Mouse (Mus musculus) activated CD4-positive, CD25-positive, alpha-beta regulatory T cell, adult 4 months (primary cell): Measurements from ENCODE around the gene Tpk1. TPM values are rescaled to one million over a fixed set of nuclear protein-coding genes. Genes with fewer than 3 reads are reported as not detected.

ENCODE experiments used
- ATAC-seq: one replicate; pipeline ENCODE4 v1.8.0; 2017
- polyA plus RNA-seq, 2 experiments: library from polyadenylated mRNA; unstranded; fragments of 100-300 nt; shearing (Covaris generic); gene quantifications; one replicate each; pipeline ENCODE4 v1.2.1; 2017

The Tpk1 gene
- polyA plus RNA-seq, 2 experiments from 2014 or later = 9.0 to 10.5 TPM

GRCm38 (mm10) chr6:43424978-43425377, 241.1 kb downstream of the Tpk1 start:
- no peak for ATAC-seq

GRCm38 (mm10) chr6:43420358-43420979, 245.6 kb downstream of the Tpk1 start:
- no peak for ATAC-seq

GRCm38 (mm10) chr6:43408949-43409348, 257.1 kb downstream of the Tpk1 start:
- ATAC-seq = no peak

GRCm38 (mm10) chr6:43403076-43403475, 263.0 kb downstream of the Tpk1 start:
- ATAC-seq = no peak

- ATAC-seq = no peak
Measured at GRCm38 (mm10) chr6:43402219-43402997, 263.7 kb downstream of the Tpk1 start.

- ATAC-seq = no peak
Measured at GRCm38 (mm10) chr6:43396426-43396825, 269.7 kb downstream of the Tpk1 start.

GRCm38 (mm10) chr6:43395538-43395937, 270.5 kb downstream of the Tpk1 start:
- ATAC-seq = no peak

- ATAC-seq = no peak
Measured at GRCm38 (mm10) chr6:43391358-43391757, 274.7 kb downstream of the Tpk1 start.

GRCm38 (mm10) chr6:43387273-43387672, 278.8 kb downstream of the Tpk1 start:
- no peak for ATAC-seq

GRCm38 (mm10) chr6:43384841-43385240, 281.2 kb downstream of the Tpk1 start:
- ATAC-seq = no peak

GRCm38 (mm10) chr6:43384304-43384703, 281.8 kb downstream of the Tpk1 start:
- ATAC-seq = no peak

- peak; percentile 47 for ATAC-seq
Measured at GRCm38 (mm10) chr6:43382750-43383149, 283.3 kb downstream of the Tpk1 start.

GRCm38 (mm10) chr6:43382284-43382683, 283.8 kb downstream of the Tpk1 start:
- ATAC-seq = peak; percentile 58

- no peak for ATAC-seq
Measured at GRCm38 (mm10) chr6:43373206-43373605, 292.9 kb downstream of the Tpk1 start.

- ATAC-seq = no peak
Measured at GRCm38 (mm10) chr6:43367434-43367945, 298.6 kb downstream of the Tpk1 start.

GRCm38 (mm10) chr6:43366952-43367351, 299.1 kb downstream of the Tpk1 start:
- no peak for ATAC-seq

GRCm38 (mm10) chr6:43363917-43364316, 302.2 kb downstream of the Tpk1 start:
- no peak for ATAC-seq

GRCm38 (mm10) chr6:43363291-43363820, 302.7 kb downstream of the Tpk1 start:
- no peak for ATAC-seq

- no peak for ATAC-seq
Measured at GRCm38 (mm10) chr6:43361248-43361647, 304.8 kb downstream of the Tpk1 start.

GRCm38 (mm10) chr6:43360214-43360613, 305.9 kb downstream of the Tpk1 start:
- ATAC-seq = no peak

GRCm38 (mm10) chr6:43354562-43355241, 311.4 kb downstream of the Tpk1 start:
- ATAC-seq = no peak

- ATAC-seq = no peak
Measured at GRCm38 (mm10) chr6:43353446-43353845, 312.6 kb downstream of the Tpk1 start.

- peak; percentile 81 for ATAC-seq
Measured at GRCm38 (mm10) chr6:43349083-43349482, 317.0 kb downstream of the Tpk1 start.
